Mouse (Mus musculus) forebrain, embryonic 12.5 days (tissue): ENCODE measurements at regions not wholly inside any gene's neighbourhood (a gene's known extent, or its start where the extent isn't known, plus 50 kb on each side); places are given as distances from the start of the nearest gene placed in this dataset.

Source experiments
- ATAC-seq: fragments of 200-750 bp; cut with Nextera tagmentation; 2 replicates; pipeline ENCODE4 v1.8.0; 2017; ENCODE audit warnings: moderate TSS enrichment; ENCODE audit not compliant: low FRiP score
- H3K27ac ChIP-seq: fragments of 300-500 bp; sonication (generic); 2 replicates; pipeline ENCODE4 v1.5.1; 2016; ENCODE audit warnings: mild to moderate bottlenecking
- H3K27me3 ChIP-seq: fragments of 300-500 bp; sonication (generic); 2 replicates; pipeline ENCODE4 v1.6.1; 2016; ENCODE audit warnings: mild to moderate bottlenecking
- H3K36me3 ChIP-seq: fragments of 300-500 bp; sonication (generic); replicated peaks from 2 replicates; pipeline ENCODE4 v1.6.1; 2016; ENCODE audit warnings: mild to moderate bottlenecking
- H3K4me1 ChIP-seq: fragments of 300-500 bp; sonication (generic); 2 replicates; pipeline ENCODE4 v1.6.1; 2016
- H3K4me2 ChIP-seq: fragments of 300-500 bp; sonication (generic); 2 replicates; pipeline ENCODE4 v1.6.1; 2016; ENCODE audit warnings: mild to moderate bottlenecking, moderate library complexity
- H3K4me3 ChIP-seq: fragments of 300-500 bp; sonication (generic); replicated peaks from 2 replicates; pipeline ENCODE4 v1.5.1; 2016; ENCODE audit warnings: mild to moderate bottlenecking
- H3K9ac ChIP-seq: fragments of 300-500 bp; sonication (generic); 2 replicates; pipeline ENCODE4 v1.6.1; 2016; ENCODE audit warnings: mild to moderate bottlenecking
- H3K9me3 ChIP-seq: fragments of 300-500 bp; sonication (generic); 2 replicates; pipeline ENCODE4 v1.6.1; 2016
- WGBS: fragments of 180-500 bp; shearing (Covaris S2); methylation state at CpG from one replicate; pipeline ENCODE4 v1.1.7; 2016; 5-methylcytosine and 5-hydroxymethylcytosine counted together

- Histone ChIP-seq H3K36me3 (no peaks in the 10 kb centered on the region), H3K27ac (no peak overlapping the region), H3K27me3 (peaks cover 10% of the 10 kb centered on the region; the same call in 1 of the 2 replicates), H3K4me3 (no peak overlapping the region), H3K9ac (no peak overlapping the region), H3K4me2 (no peak overlapping the region), H3K9me3 (0 out of 2 replicates have a peak, but pooled peaks cover 7% of the 10 kb centered on the region), H3K4me1 (peaks cover 15% of the 10 kb centered on the region)
- WGBS: 75% methylated on average over 3 of the region's 3 CpGs
- no peak for ATAC-seq
Observed at GRCm38 (mm10) chr5:111931733-111932132, 198.0 kb downstream of the Gm26897 start.

DNA sequence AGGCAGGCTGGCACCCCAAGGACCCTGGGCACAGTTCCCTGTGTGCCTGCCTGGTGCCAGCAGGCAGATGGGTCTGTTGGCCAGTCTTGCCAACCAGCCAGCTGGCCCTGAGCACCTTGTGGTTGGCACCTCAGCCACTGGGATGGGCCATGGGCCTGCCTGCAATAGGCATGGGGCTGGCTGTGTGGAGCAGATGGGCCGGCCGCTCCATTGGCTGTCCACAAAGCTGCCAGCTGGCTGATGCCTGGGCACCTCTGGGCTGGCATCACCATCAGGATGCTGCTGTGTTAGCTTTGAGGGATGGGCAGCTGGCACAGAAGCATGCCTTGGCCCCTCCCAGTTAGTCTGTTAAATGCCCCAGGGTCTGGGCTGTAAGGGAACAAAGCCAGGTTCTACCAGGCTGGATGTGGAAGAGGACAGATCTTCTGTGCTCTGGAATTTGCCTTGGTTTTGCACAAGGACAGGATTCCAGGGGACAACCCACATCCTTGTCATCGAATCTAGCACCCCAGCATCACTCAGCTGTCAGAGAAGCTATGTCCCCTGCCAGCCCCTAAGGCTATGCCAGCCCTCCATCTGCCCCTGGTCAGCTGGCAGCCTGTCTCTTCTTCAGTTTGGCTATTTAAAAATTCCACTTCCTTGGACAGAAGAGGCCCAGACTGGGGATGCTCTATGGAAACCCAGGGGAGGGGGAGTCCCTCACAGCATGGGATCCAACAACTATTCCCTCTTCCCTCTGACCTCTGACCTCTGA, 201.8 kb downstream of the Gm26897 start:
- Histone ChIP-seq H3K4me3 (no peak overlapping the region), H3K4me2 (no peak overlapping the region), H3K9ac (no peak overlapping the region), H3K9me3 (0 out of 2 replicates have a peak, but pooled peaks cover 7% of the 10 kb centered on the region), H3K4me1 (no peaks in the 10 kb centered on the region), H3K27ac (no peak overlapping the region), H3K27me3 (no peaks in the 10 kb centered on the region; the same call in 1 of the 2 replicates), H3K36me3 (no peaks in the 10 kb centered on the region)
- WGBS: 85% methylated on average over 3 of the region's 3 CpGs
- ATAC-seq: no peak

DNA sequence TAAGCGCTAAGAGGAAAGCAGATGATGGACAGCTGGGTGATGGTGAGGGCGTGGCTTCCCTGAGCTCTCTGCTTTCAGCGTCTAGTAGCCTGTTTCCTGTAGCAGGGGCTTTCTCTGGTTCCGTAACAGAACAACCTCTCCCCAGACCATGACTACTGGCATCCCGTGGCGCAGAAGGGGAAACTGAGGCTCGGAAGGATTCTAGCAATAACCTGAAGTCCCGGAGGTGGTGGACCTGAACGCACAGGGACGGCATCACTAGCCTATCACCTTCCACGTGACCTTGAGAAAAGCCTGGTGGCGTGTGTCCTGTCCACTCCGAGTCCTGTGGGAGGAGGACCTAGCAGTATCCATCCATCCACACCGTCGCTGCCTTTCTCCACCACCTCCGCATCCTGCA, 208.1 kb downstream of the Gm26897 start:
- 0 out of 2 replicates have a peak overlapping the region, but pooled peaks have one; percentile 31 for H3K27ac ChIP-seq
- H3K9me3 ChIP-seq: no peaks in the 10 kb centered on the region
- H3K27me3 ChIP-seq: no peaks in the 10 kb centered on the region; the same call in 1 of the 2 replicates
- H3K4me3 ChIP-seq: no peak overlapping the region
- no peak overlapping the region for H3K4me2 ChIP-seq
- no peak for ATAC-seq
- H3K9ac ChIP-seq: no peak overlapping the region
- WGBS: 75% methylated on average over 16 of the region's 16 CpGs
- no peaks in the 10 kb centered on the region for H3K36me3 ChIP-seq
- H3K4me1 ChIP-seq: peaks cover 42% of the 10 kb centered on the region

- H3K4me1 ChIP-seq: peaks cover 42% of the 10 kb centered on the region
- no peak overlapping the region for H3K9ac ChIP-seq
- H3K27ac ChIP-seq: peak overlapping the region; percentile 90
- no peaks in the 10 kb centered on the region for H3K9me3 ChIP-seq
- H3K4me3 ChIP-seq: no peak overlapping the region
- H3K4me2 ChIP-seq: no peak overlapping the region
- H3K36me3 ChIP-seq: no peaks in the 10 kb centered on the region
- no peaks in the 10 kb centered on the region; the same call in 1 of the 2 replicates for H3K27me3 ChIP-seq
- 83% methylated on average over 2 of the region's 2 CpGs for WGBS
- ATAC-seq: no peak
Observed at GRCm38 (mm10) chr5:111942792-111943191, 209.1 kb downstream of the Gm26897 start.

DNA sequence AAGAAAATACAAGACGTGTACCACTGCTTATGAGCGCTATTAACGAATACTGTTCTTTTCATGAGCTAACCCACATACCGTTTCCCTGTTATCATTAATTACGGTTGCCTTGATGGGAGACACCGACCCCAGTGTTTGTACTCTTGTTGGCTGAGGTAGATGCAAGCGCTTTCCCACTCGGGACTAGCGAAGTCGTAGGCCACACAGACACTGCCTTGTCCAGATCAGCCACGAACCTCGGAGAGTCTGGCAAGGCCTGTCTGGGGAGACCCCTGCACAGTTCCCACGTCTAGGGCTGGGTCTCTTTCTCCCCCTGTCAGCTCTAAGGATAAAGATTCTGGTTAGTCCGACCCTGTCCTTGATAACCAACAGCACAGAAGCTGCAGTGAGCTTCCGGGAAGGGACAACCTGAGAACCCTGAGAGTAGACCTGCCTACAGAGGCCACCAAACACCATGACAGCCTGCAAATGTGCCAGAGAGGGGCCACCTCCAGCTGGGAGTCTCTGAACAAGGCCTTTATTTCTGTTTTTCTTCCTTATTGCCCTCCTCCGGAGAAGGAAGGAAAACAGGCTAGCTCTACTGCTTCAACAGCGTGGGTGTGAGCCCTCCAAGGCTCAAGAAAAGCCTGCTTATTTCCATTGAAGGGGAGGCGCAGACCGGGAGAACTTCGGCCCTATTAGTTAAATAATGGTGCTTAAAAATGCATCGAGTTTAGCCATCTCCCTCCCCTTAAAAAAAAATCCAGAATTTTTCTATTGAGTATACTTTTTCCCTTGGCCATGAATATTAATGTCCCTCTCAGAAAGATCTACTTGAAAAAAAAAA, 209.8 kb downstream of the Gm26897 start:
- 27% methylated on average over 21 of the region's 21 CpGs for WGBS
- Histone ChIP-seq H3K4me1 (peaks cover 42% of the 10 kb centered on the region), H3K27me3 (no peaks in the 10 kb centered on the region; the same call in 1 of the 2 replicates), H3K4me2 (peak overlapping the region; percentile 6), H3K4me3 (no peak overlapping the region), H3K9ac (peak overlapping the region; percentile 5; the same call in 1 of the 2 replicates), H3K36me3 (no peaks in the 10 kb centered on the region), H3K27ac (peak overlapping the region; percentile 95), H3K9me3 (no peaks in the 10 kb centered on the region)
- ATAC-seq: peak; percentile 24

DNA sequence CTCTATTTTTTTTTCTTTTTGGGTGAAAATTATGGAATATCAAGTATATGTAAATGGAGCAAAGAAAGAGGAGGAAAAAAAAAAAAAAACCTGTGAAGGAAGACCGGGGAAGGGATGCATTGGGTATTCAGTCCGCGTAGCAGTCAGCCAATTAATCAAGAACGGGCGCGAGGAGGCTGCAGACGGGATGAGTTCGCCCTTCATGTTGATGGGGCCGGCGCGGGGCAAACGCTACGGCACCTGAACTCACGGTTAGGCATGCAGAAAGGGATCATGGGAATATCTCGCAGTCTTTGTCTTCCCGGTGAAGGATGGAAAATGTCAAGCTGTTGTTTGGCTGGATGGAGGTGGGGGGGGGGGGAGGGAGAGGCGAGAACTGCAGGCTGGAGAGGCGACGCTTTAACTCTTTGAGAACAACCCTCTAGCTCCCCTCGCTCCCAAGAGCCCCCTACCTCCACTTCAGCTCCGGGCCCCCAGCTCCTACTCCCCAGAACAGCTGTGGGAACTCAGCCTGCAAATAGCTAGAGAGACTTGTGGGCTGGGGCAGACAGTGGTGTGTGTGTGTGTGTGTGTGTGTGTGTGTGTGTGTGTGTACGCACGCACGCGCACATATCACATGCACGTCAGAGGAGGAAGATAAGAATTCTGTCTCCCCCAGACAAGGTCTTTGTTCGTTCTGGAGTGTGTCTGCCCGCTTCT, 210.7 kb downstream of the Gm26897 start:
- Histone ChIP-seq H3K9ac (peak overlapping the region; percentile 42; the same call in 1 of the 2 replicates), H3K4me3 (peak overlapping the region; percentile 12), H3K27me3 (no peaks in the 10 kb centered on the region; the same call in 1 of the 2 replicates), H3K4me1 (peaks cover 42% of the 10 kb centered on the region), H3K27ac (peak overlapping the region; percentile 95), H3K9me3 (no peaks in the 10 kb centered on the region), H3K36me3 (no peaks in the 10 kb centered on the region), H3K4me2 (peak overlapping the region; percentile 42)
- 18% methylated on average over 25 of the region's 28 CpGs for WGBS
- peak; percentile 80 for ATAC-seq

- no peak for ATAC-seq
- Histone ChIP-seq H3K9me3 (no peaks in the 10 kb centered on the region), H3K4me3 (no peak overlapping the region), H3K4me2 (peak overlapping the region; percentile 42), H3K36me3 (no peaks in the 10 kb centered on the region), H3K27ac (peak overlapping the region; percentile 95), H3K9ac (peak overlapping the region; percentile 42; the same call in 1 of the 2 replicates), H3K4me1 (peaks cover 42% of the 10 kb centered on the region), H3K27me3 (no peaks in the 10 kb centered on the region; the same call in 1 of the 2 replicates)
- 39% methylated on average over 3 of the region's 3 CpGs for WGBS
Observed at GRCm38 (mm10) chr5:111944972-111945285, 211.2 kb downstream of the Gm26897 start.

- ATAC-seq: no peak
- Histone ChIP-seq H3K36me3 (no peaks in the 10 kb centered on the region), H3K27ac (no peak overlapping the region), H3K4me1 (peaks cover 42% of the 10 kb centered on the region), H3K4me3 (no peak overlapping the region), H3K9ac (no peak overlapping the region), H3K27me3 (no peaks in the 10 kb centered on the region; the same call in 1 of the 2 replicates), H3K4me2 (no peak overlapping the region), H3K9me3 (no peaks in the 10 kb centered on the region)
- 89% methylated on average over 11 of the region's 11 CpGs for WGBS
Observed at GRCm38 (mm10) chr5:111946281-111946680, 212.6 kb downstream of the Gm26897 start.

GRCm38 (mm10) chr5:111957698-111958097, 224.0 kb downstream of the Gm26897 start:
- Histone ChIP-seq H3K4me3 (no peak overlapping the region), H3K27ac (no peak overlapping the region), H3K27me3 (peaks cover 11% of the 10 kb centered on the region), H3K4me1 (peaks cover 19% of the 10 kb centered on the region), H3K4me2 (peak overlapping the region; percentile 30; the same call in 1 of the 2 replicates), H3K9ac (no peak overlapping the region), H3K36me3 (no peaks in the 10 kb centered on the region), H3K9me3 (no peaks in the 10 kb centered on the region)
- 73% methylated on average over 28 of the region's 28 CpGs for WGBS
- ATAC-seq: no peak

- WGBS: 28% methylated on average over 17 of the region's 17 CpGs
- Histone ChIP-seq H3K27ac (no peak overlapping the region), H3K36me3 (no peaks in the 10 kb centered on the region), H3K9ac (no peak overlapping the region), H3K27me3 (peaks cover 11% of the 10 kb centered on the region), H3K4me2 (peak overlapping the region; percentile 30), H3K4me1 (peaks cover 19% of the 10 kb centered on the region), H3K4me3 (no peak overlapping the region), H3K9me3 (no peaks in the 10 kb centered on the region)
- ATAC-seq: 0 out of 2 replicates have a peak, but pooled peaks have one; percentile 20
Observed at GRCm38 (mm10) chr5:111958226-111958625, 224.5 kb downstream of the Gm26897 start.

DNA sequence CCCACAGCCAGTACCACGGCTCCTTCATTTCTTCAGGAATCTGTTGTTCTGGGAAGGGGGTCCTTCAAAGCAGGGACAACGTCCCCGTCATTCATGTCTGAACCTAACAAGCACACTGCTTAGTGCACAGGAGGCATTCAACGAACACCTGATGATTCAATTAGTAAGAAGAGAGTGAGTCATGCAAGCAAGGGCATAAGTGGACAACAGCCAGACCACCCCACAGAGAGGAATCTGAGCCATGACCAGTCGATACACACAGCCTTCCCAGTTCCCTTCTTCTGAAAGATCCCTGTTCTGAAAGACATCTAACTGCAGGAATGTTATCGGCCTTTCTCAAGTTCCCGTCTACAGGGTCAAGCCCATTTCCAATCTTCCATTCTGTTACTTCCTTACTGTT, 231.6 kb downstream of the Gm26897 start:
- Histone ChIP-seq H3K4me2 (no peak overlapping the region), H3K4me1 (peaks cover 3% of the 10 kb centered on the region; the same call in 1 of the 2 replicates), H3K9me3 (no peaks in the 10 kb centered on the region), H3K27ac (no peak overlapping the region), H3K27me3 (peaks cover 3% of the 10 kb centered on the region; the same call in 1 of the 2 replicates), H3K4me3 (no peak overlapping the region), H3K9ac (no peak overlapping the region), H3K36me3 (no peaks in the 10 kb centered on the region)
- WGBS: 82% methylated on average over 7 of the region's 7 CpGs
- no peak for ATAC-seq

GRCm38 (mm10) chr5:111968121-111968520, 234.4 kb downstream of the Gm26897 start:
- H3K36me3 ChIP-seq: no peaks in the 10 kb centered on the region
- no peaks in the 10 kb centered on the region for H3K9me3 ChIP-seq
- no peak for ATAC-seq
- H3K27me3 ChIP-seq: peaks cover 14% of the 10 kb centered on the region; the same call in 1 of the 2 replicates
- H3K9ac ChIP-seq: no peak overlapping the region
- 79% methylated on average over 11 of the region's 11 CpGs for WGBS
- peaks cover 3% of the 10 kb centered on the region; the same call in 1 of the 2 replicates for H3K4me1 ChIP-seq
- no peak overlapping the region for H3K27ac ChIP-seq
- no peak overlapping the region for H3K4me3 ChIP-seq
- no peak overlapping the region for H3K4me2 ChIP-seq
